Mouse (Mus musculus) heart, adult 2 months (tissue): ENCODE results near the gene Ap5z1. TPM values are rescaled to one million over a fixed set of nuclear protein-coding genes. Genes with fewer than 3 reads are reported as not detected.

Source experiments
- DNase-seq, 2 experiments: peaks; one replicate each; pipeline ENCODE4 v3.0.0; 2021
- H3K27ac ChIP-seq: fragments of 200-600 bp; 2 replicates; pipeline ENCODE4 v1.8.1; 2022
- H3K27me3 ChIP-seq: fragments of 200-500 bp; 2 replicates; pipeline ENCODE4 v1.6.1; 2012; ENCODE audit warnings: mild to moderate bottlenecking, low read length, inconsistent platforms, mixed read lengths; ENCODE audit not compliant: control insufficient read depth, insufficient read depth
- H3K36me3 ChIP-seq: fragments of 200-500 bp; 2 replicates; pipeline ENCODE4 v1.6.1; 2012; ENCODE audit warnings: low read length, inconsistent platforms; ENCODE audit not compliant: control insufficient read depth, insufficient read depth
- H3K4me1 ChIP-seq: fragments of 200-500 bp; 2 replicates; pipeline ENCODE4 v1.6.1; 2011; ENCODE audit warnings: low read length; ENCODE audit not compliant: control insufficient read depth, insufficient read depth
- H3K4me3 ChIP-seq: fragments of 200-600 bp; 2 replicates; pipeline ENCODE4 v1.8.1; 2022
- H3K79me2 ChIP-seq: fragments of 200-500 bp; replicated peaks from 2 replicates; pipeline ENCODE4 v1.6.1; 2012; ENCODE audit warnings: mild to moderate bottlenecking, inconsistent platforms, low read length, moderate library complexity, mixed read lengths; ENCODE audit not compliant: control insufficient read depth, insufficient read depth
- H3K9ac ChIP-seq: fragments of 200-500 bp; 2 replicates; pipeline ENCODE4 v1.6.1; 2012; ENCODE audit warnings: low read depth, mild to moderate bottlenecking, control low read depth, inconsistent platforms, low read length, mixed read lengths
- CTCF ChIP-seq: fragments of 200-600 bp; IDR thresholded peaks from 2 replicates; pipeline ENCODE4 v1.8.1; 2022; ENCODE audit warnings: antibody characterized with exemption, mild to moderate bottlenecking, moderate library complexity
- EP300 ChIP-seq: fragments of 200-500 bp; IDR thresholded peaks from 2 replicates; pipeline ENCODE4 v1.6.1; 2011; ENCODE audit warnings: low read depth, low read length, control low read depth; ENCODE audit not compliant: insufficient read depth
- POLR2A ChIP-seq: fragments of 200-500 bp; IDR thresholded peaks from 2 replicates; pipeline ENCODE4 v1.6.1; 2011; ENCODE audit warnings: mild to moderate bottlenecking, low read depth, low read length, control low read depth; ENCODE audit not compliant: insufficient read depth
- WGBS: fragments of 180-500 bp; shearing (Covaris S2); methylation state at CpG from one replicate; pipeline ENCODE4 v1.1.7; 2018; 5-methylcytosine and 5-hydroxymethylcytosine counted together
- intact Hi-C: fragments of 180-260 bp; cut with DNase I; formaldehyde crosslinking; loops from one replicate; pipeline ENCODE4 v1.15.1; 2025
- polyA plus RNA-seq: library from polyadenylated mRNA; depleted of rRNA; stranded (reverse); fragments of >200 nt; gene quantifications from 2 replicates; pipeline ENCODE4 v1.2.3, GENCODE M21; 2012
- total RNA-seq, 2 experiments: library from RNA; stranded (reverse); gene quantifications; 2 replicates each; pipeline ENCODE4 v1.2.3; 2021

Ap5z1 gene
- total and polyA plus RNA-seq, 3 experiments: 5.4 to 23.6 (median 6.4) TPM

- intact Hi-C loops: loop anchor here (1.0 to 2.0 kb wide), 3 partner anchors 16 to 39 kb away; partner anchors contain the start of genes Ap5z1 and Foxk1
Measured at GRCm38 (mm10) chr5:142424627-142425349, 39.0 kb upstream of the Ap5z1 start.

GRCm38 (mm10) chr5:142426476-142426875 lies 37.3 kb upstream of the Ap5z1 start:
- Histone ChIP-seq H3K79me2 (peaks cover 4% of the 10 kb centered on the region), H3K4me3 (no peak overlapping the region), H3K4me1 (peaks cover 40% of the 10 kb centered on the region), H3K36me3 (0 out of 2 replicates have a peak, but pooled peaks cover 2% of the 10 kb centered on the region), H3K27me3 (no peaks in the 10 kb centered on the region), H3K27ac (peak overlapping the region; percentile 83), H3K9ac (no peak overlapping the region)
- TF ChIP-seq POLR2A (no peak), CTCF (no peak), EP300 (no peak)
- DNase-seq: no peak
- 87% methylated on average over 2 of the region's 2 CpGs for WGBS
- intact Hi-C loops: no loop called here

More at GRCm38 (mm10) chr5:142424627-142425349, 39.0 kb upstream of the Ap5z1 start:
- peak overlapping the region; percentile 83 for H3K27ac ChIP-seq
- peak; percentile 84 to 92 for DNase-seq
- H3K9ac ChIP-seq: peak overlapping the region; percentile 18
- peak overlapping the region; percentile 10 for H3K4me3 ChIP-seq
- peak; percentile 71 for TF ChIP-seq POLR2A
- TF ChIP-seq CTCF: no peak
- peak; percentile 85 for TF ChIP-seq EP300
- H3K4me1 ChIP-seq: peaks cover 42% of the 10 kb centered on the region
- no peaks in the 10 kb centered on the region; the same call in none of the 2 replicates for H3K79me2 ChIP-seq
- no peaks in the 10 kb centered on the region for H3K27me3 ChIP-seq
- 0 out of 2 replicates have a peak, but pooled peaks cover 2% of the 10 kb centered on the region for H3K36me3 ChIP-seq
- WGBS: 6% methylated on average over 13 of the region's 13 CpGs

- H3K36me3 ChIP-seq: 0 out of 2 replicates have a peak, but pooled peaks cover 2% of the 10 kb centered on the region
- H3K9ac ChIP-seq: no peak overlapping the region
- H3K79me2 ChIP-seq: peaks cover 5% of the 10 kb centered on the region; the same call in 1 of the 2 replicates
- H3K4me3 ChIP-seq: no peak overlapping the region
- DNase-seq: no peak
- peaks cover 45% of the 10 kb centered on the region for H3K4me1 ChIP-seq
- TF ChIP-seq POLR2A: no peak
- no peak for TF ChIP-seq CTCF
- 0 out of 2 replicates have a peak, but pooled peaks have one; percentile 27 for TF ChIP-seq EP300
- WGBS: 43% methylated on average over 10 of the region's 10 CpGs
- H3K27me3 ChIP-seq: no peaks in the 10 kb centered on the region
- peak overlapping the region; percentile 47 for H3K27ac ChIP-seq
- intact Hi-C loops: no loop called here
Measured at GRCm38 (mm10) chr5:142427876-142428275, 35.9 kb upstream of the Ap5z1 start.

- WGBS: 65% methylated on average over 6 of the region's 6 CpGs
- TF ChIP-seq EP300 (no peak), POLR2A (no peak), CTCF (no peak)
- no peak overlapping the region for H3K9ac ChIP-seq
- H3K4me1 ChIP-seq: peaks cover 45% of the 10 kb centered on the region
- intact Hi-C loops: no loop called here
- H3K79me2 ChIP-seq: peaks cover 5% of the 10 kb centered on the region; the same call in 1 of the 2 replicates
- H3K36me3 ChIP-seq: 0 out of 2 replicates have a peak, but pooled peaks cover 2% of the 10 kb centered on the region
- no peaks in the 10 kb centered on the region for H3K27me3 ChIP-seq
- H3K27ac ChIP-seq: no peak overlapping the region; the same call in 1 of the 2 replicates
- DNase-seq: no peak
- no peak overlapping the region for H3K4me3 ChIP-seq
Measured at GRCm38 (mm10) chr5:142428691-142429090, 35.1 kb upstream of the Ap5z1 start.

- Histone ChIP-seq H3K9ac (no peak overlapping the region), H3K36me3 (0 out of 2 replicates have a peak, but pooled peaks cover 2% of the 10 kb centered on the region), H3K4me3 (no peak overlapping the region), H3K27ac (no peak overlapping the region), H3K27me3 (no peaks in the 10 kb centered on the region), H3K4me1 (peaks cover 27% of the 10 kb centered on the region), H3K79me2 (peaks cover 7% of the 10 kb centered on the region; the same call in 1 of the 2 replicates)
- no peak for DNase-seq
- intact Hi-C loops: no loop called here
- TF ChIP-seq EP300 (no peak), POLR2A (no peak), CTCF (no peak)
- 88% methylated on average over 12 of the region's 12 CpGs for WGBS
Measured at GRCm38 (mm10) chr5:142431029-142431428, 32.7 kb upstream of the Ap5z1 start.

GRCm38 (mm10) chr5:142431811-142432434 lies 31.8 kb upstream of the Ap5z1 start:
- Histone ChIP-seq H3K4me1 (peaks cover 20% of the 10 kb centered on the region), H3K27me3 (no peaks in the 10 kb centered on the region), H3K79me2 (peaks cover 7% of the 10 kb centered on the region; the same call in 1 of the 2 replicates), H3K27ac (no peak overlapping the region), H3K9ac (no peak overlapping the region), H3K4me3 (no peak overlapping the region), H3K36me3 (0 out of 2 replicates have a peak, but pooled peaks cover 2% of the 10 kb centered on the region)
- peak in 1 of 2 experiments; percentile 41 for DNase-seq
- 51% methylated on average over 9 of the region's 9 CpGs for WGBS
- intact Hi-C loops: no loop called here
- TF ChIP-seq POLR2A (no peak), CTCF (no peak), EP300 (no peak)
